Mouse (Mus musculus): Measurements from ENCODE around the gene Gm37240. TPM values are rescaled to one million over a fixed set of nuclear protein-coding genes. Genes with fewer than 3 reads are reported as not detected.

Gm37240 gene
- polyA plus RNA-seq, 1 experiment from 2014 or later, result 3.0 TPM

DNA sequence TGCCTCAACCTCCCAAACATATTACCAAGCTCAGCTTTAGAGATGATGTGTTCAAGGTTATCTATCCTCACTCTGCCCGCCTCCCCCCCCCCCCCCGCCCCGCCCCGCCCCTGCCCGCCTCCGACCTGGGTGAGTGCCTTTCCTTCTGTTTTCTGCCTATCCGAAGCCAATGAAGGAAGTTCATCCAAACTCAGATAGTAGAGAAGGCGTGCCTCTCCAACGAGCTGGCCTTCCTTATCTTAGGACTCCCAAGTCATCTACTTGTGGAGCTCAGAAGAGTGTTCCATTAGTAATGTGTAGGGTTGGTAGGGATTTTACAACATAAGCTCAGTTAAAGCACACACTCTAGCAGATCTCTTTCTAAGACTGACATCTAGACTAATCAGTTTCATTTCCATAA, 1284.1 kb downstream of the Gm37240 start:
- Histone ChIP-seq H3K27me3 (ENCODE audit: insufficient read depth, poor library complexity, severe bottlenecking) (no peaks in the 10 kb centered on the region; the same call in 1 of the 2 replicates), H3K4me3 (no peak overlapping the region), H3K36me3 (no peaks in the 10 kb centered on the region), H3K4me1 (no peaks in the 10 kb centered on the region), H3K27ac (no peak overlapping the region), H3K9me3 (0 out of 2 replicates have a peak, but pooled peaks cover 5% of the 10 kb centered on the region)
- WGBS, result 43% methylated on average over 7 of the region's 9 CpGs
- DNase-seq (ENCODE audit: low spot score), result no peak

DNA sequence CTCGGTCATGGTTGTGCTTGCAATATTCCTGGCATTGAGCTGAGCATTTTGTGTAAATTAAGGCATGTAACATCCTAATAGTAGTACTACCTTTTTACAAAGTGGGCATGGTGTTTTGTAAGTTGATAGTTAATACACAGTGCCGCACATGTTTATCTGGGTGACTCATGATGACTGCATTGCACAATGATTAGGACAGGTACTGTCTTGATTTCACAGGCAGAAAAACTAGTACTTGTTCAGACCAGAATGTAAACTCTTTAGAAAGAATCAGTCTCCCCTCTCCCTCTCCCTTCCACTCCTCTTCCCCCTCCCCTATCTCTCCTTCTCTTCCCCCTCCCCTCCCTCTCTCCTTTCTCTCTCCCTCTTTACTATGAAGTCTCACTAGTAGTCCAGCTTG, 1284.6 kb downstream of the Gm37240 start:
- WGBS, result 85% methylated on average over 2 of the region's 2 CpGs
- no peak for DNase-seq (ENCODE audit: low spot score)

GRCm38 (mm10) chr3:84601870-84602495, 1285.3 kb downstream of the Gm37240 start:
- WGBS, result 84% methylated on average over 9 of the region's 9 CpGs
- peaks cover 6% of the 10 kb centered on the region; the same call in 1 of the 2 replicates for H3K27me3 ChIP-seq (ENCODE audit: insufficient read depth, poor library complexity, severe bottlenecking)

More for the DNA sequence above, 1284.6 kb downstream of the Gm37240 start:
- Histone ChIP-seq H3K4me1 (no peaks in the 10 kb centered on the region), H3K9me3 (0 out of 2 replicates have a peak, but pooled peaks cover 5% of the 10 kb centered on the region), H3K27me3 (ENCODE audit: insufficient read depth, poor library complexity, severe bottlenecking) (no peaks in the 10 kb centered on the region; the same call in 1 of the 2 replicates), H3K36me3 (no peaks in the 10 kb centered on the region), H3K27ac (no peak overlapping the region), H3K4me3 (no peak overlapping the region)

DNA sequence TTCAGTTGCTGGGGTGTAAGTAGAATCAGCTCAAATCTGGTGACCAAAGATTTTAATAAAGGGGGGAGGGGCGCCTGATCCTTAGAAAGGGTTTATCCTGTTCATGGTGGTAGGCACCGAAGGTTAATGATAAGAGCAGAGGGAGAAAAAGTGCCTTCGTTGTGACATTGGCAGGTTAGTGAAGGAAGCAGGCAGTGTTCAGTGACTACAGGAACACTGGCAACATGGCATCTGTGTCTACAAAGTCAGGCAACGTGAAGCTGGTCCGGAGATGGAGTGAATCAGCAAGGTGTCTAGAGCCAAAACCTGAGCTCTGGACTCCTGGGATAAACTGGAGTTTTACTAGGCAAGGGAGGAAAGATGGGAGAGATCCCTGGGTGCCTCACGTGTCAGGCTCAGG, 1288.6 kb downstream of the Gm37240 start:
- Histone ChIP-seq H3K9me3 (no peaks in the 10 kb centered on the region), H3K4me3 (no peak overlapping the region), H3K36me3 (no peaks in the 10 kb centered on the region), H3K4me1 (0 out of 2 replicates have a peak, but pooled peaks cover 4% of the 10 kb centered on the region), H3K27ac (no peak overlapping the region), H3K27me3 (ENCODE audit: insufficient read depth, poor library complexity, severe bottlenecking) (peaks cover 6% of the 10 kb centered on the region; the same call in 1 of the 2 replicates)
- 76% methylated on average over 6 of the region's 6 CpGs for WGBS
- no peak for DNase-seq (ENCODE audit: low spot score)

More at GRCm38 (mm10) chr3:84601870-84602495, 1285.3 kb downstream of the Gm37240 start:
- DNase-seq (ENCODE audit: low spot score), result no peak
- H3K36me3 ChIP-seq, result no peaks in the 10 kb centered on the region
- H3K9me3 ChIP-seq, result 0 out of 2 replicates have a peak, but pooled peaks cover 5% of the 10 kb centered on the region
- H3K27ac ChIP-seq, result no peak overlapping the region
- no peaks in the 10 kb centered on the region for H3K4me1 ChIP-seq
- no peak overlapping the region for H3K4me3 ChIP-seq

DNA sequence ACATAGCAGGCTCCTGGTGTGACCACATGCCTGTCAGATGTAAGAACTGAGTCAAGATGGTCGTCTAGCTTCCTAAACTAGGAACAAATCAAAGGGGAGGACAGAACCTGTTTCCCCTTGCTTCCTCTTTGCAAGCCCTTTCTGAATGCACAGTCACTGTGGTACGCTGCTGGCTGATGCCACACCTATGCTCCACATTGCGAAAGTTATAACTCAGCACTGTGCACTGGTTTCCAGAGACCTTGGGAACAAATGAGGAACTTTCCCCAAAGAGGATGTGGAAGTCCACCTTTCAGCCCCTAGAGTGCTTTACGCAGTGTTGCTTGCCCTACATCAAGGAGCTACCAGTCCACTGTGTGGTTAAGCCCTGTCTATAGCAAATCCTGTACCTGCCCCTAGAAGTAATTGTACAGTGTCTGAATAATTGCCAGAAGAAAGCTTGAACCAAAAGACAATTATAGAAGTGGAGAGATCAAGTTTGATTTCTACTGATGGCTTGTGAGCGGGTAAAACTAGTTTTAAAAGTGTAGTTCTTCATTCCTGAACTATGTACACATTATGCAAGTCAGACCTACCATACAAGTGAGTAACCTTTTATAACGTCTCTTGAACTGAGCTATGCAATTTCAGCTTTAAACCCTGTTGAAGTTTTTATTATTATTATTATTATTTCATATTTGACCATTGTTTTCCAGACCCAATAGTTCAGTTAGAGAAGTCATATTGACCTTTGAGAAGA, 1289.2 kb downstream of the Gm37240 start:
- DNase-seq (ENCODE audit: low spot score), result no peak
- H3K36me3 ChIP-seq, result no peaks in the 10 kb centered on the region
- peaks cover 6% of the 10 kb centered on the region; the same call in 1 of the 2 replicates for H3K27me3 ChIP-seq (ENCODE audit: insufficient read depth, poor library complexity, severe bottlenecking)
- no peak overlapping the region for H3K4me3 ChIP-seq
- WGBS, result 79% methylated on average over 6 of the region's 6 CpGs
- no peak overlapping the region for H3K27ac ChIP-seq
- 0 out of 2 replicates have a peak, but pooled peaks cover 4% of the 10 kb centered on the region for H3K4me1 ChIP-seq
- H3K9me3 ChIP-seq, result no peaks in the 10 kb centered on the region

DNA sequence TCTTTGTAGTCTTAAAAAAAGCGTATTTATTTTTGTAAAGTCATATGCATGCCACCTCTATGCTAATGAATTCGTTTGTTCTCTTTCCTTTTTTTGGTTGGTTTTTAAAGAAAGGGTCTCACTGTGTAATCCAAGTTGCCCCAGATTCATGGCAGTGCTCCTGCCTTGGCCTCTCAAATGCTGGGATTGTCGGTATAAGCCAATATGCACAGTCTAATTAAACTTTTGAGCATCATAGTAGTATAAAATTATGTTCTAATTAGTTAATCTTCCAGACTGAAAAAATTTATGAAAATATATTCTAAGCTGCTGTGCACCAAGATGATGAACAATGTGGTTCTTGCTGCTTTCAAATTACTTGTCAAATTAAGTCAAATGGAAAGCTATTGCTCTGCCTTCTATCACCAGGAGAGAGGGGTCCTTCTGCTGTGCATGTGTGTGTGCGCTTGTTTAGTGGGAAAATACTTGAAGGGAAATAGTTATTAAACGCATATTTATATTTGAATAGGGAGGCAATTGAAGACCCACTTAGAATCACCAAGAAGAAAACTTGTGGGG, 1291.6 kb downstream of the Gm37240 start:
- Histone ChIP-seq H3K4me3 (peak overlapping the region; percentile 53; the same call in 1 of the 2 replicates), H3K27ac (no peak overlapping the region), H3K36me3 (no peaks in the 10 kb centered on the region), H3K27me3 (ENCODE audit: insufficient read depth, poor library complexity, severe bottlenecking) (0 out of 2 replicates have a peak, but pooled peaks cover 6% of the 10 kb centered on the region), H3K4me1 (0 out of 2 replicates have a peak, but pooled peaks cover 4% of the 10 kb centered on the region), H3K9me3 (no peaks in the 10 kb centered on the region)
- WGBS, result 43% methylated on average over 5 of the region's 5 CpGs
- no peak for DNase-seq (ENCODE audit: low spot score)

GRCm38 (mm10) chr3:84594894-84595676, 1292.2 kb downstream of the Gm37240 start:
- Histone ChIP-seq H3K4me1 (0 out of 2 replicates have a peak, but pooled peaks cover 4% of the 10 kb centered on the region), H3K27ac (peak overlapping the region; percentile 31; the same call in 1 of the 2 replicates), H3K36me3 (no peaks in the 10 kb centered on the region), H3K9me3 (no peaks in the 10 kb centered on the region), H3K27me3 (ENCODE audit: insufficient read depth, poor library complexity, severe bottlenecking) (0 out of 2 replicates have a peak, but pooled peaks cover 6% of the 10 kb centered on the region), H3K4me3 (peak overlapping the region; percentile 53)
- 5% methylated on average over 23 of the region's 23 CpGs for WGBS
- no peak for DNase-seq (ENCODE audit: low spot score)

- H3K4me1 ChIP-seq, result peaks cover 10% of the 10 kb centered on the region; the same call in 1 of the 2 replicates
- 0 out of 2 replicates have a peak, but pooled peaks cover 6% of the 10 kb centered on the region for H3K27me3 ChIP-seq (ENCODE audit: insufficient read depth, poor library complexity, severe bottlenecking)
- no peaks in the 10 kb centered on the region for H3K36me3 ChIP-seq
- H3K4me3 ChIP-seq, result no peak within 1 kb of the TSS
- no peaks in the 10 kb centered on the region for H3K9me3 ChIP-seq
- 64% methylated on average over 2 of the region's 2 CpGs for WGBS
- H3K27ac ChIP-seq, result no peak within 1 kb of the TSS
- DNase-seq (ENCODE audit: low spot score), result no peak
Observed at GRCm38 (mm10) chr3:84593274-84593673, 1294.0 kb downstream of the Gm37240 start, which contains the start of gene Tigd4. Tigd4 (plus strand) TSS chr3:84593574.

GRCm38 (mm10) chr3:84586736-84587135, 1300.6 kb downstream of the Gm37240 start:
- peaks cover 23% of the 10 kb centered on the region for H3K4me1 ChIP-seq
- no peak overlapping the region for H3K4me3 ChIP-seq
- peak overlapping the region; percentile 37; the same call in 1 of the 2 replicates for H3K27ac ChIP-seq
- 26% methylated on average over 5 of the region's 5 CpGs for WGBS
- H3K36me3 ChIP-seq, result no peaks in the 10 kb centered on the region
- DNase-seq (ENCODE audit: low spot score), result no peak
- H3K9me3 ChIP-seq, result no peaks in the 10 kb centered on the region
- no peaks in the 10 kb centered on the region for H3K27me3 ChIP-seq (ENCODE audit: insufficient read depth, poor library complexity, severe bottlenecking)

GRCm38 (mm10) chr3:84582913-84583276, 1304.4 kb downstream of the Gm37240 start:
- H3K27ac ChIP-seq, result peak overlapping the region; percentile 88
- peak overlapping the region; percentile 92 for H3K4me3 ChIP-seq
- DNase-seq (ENCODE audit: low spot score), result no peak
- H3K36me3 ChIP-seq, result no peaks in the 10 kb centered on the region
- H3K9me3 ChIP-seq, result no peaks in the 10 kb centered on the region
- H3K4me1 ChIP-seq, result peaks cover 40% of the 10 kb centered on the region
- 0% methylated on average over 27 of the region's 27 CpGs for WGBS
- no peaks in the 10 kb centered on the region for H3K27me3 ChIP-seq (ENCODE audit: insufficient read depth, poor library complexity, severe bottlenecking)

- DNase-seq (ENCODE audit: low spot score), result peak; percentile 99
- Histone ChIP-seq H3K27ac (peak within 1 kb of the TSS; percentile 88), H3K4me3 (peak within 1 kb of the TSS; percentile 92), H3K9me3 (no peaks in the 10 kb centered on the region), H3K27me3 (ENCODE audit: insufficient read depth, poor library complexity, severe bottlenecking) (no peaks in the 10 kb centered on the region), H3K36me3 (no peaks in the 10 kb centered on the region), H3K4me1 (peaks cover 39% of the 10 kb centered on the region)
- WGBS, result under 1% methylated on average over 69 of the region's 70 CpGs
Observed at GRCm38 (mm10) chr3:84582023-84582912, 1305.0 kb downstream of the Gm37240 start, which contains the start of gene Arfip1. Arfip1 (minus strand) TSS chr3:84582625.
